Mouse (Mus musculus): ENCODE results near the gene Gm10488. TPM values are rescaled to one million over a fixed set of nuclear protein-coding genes. Genes with fewer than 3 reads are reported as not detected.
"Not testable (repeated sequence)": the region's sequence is repeated elsewhere in the genome, so short reads cannot be mapped to it uniquely, and the experiment has no call there.

Gm10488 gene
- not detected in 2 replicates for polyA plus RNA-seq (2015; fragmentation: Nextera tagmentation; extraction: Ambion mirVana)

DNA sequence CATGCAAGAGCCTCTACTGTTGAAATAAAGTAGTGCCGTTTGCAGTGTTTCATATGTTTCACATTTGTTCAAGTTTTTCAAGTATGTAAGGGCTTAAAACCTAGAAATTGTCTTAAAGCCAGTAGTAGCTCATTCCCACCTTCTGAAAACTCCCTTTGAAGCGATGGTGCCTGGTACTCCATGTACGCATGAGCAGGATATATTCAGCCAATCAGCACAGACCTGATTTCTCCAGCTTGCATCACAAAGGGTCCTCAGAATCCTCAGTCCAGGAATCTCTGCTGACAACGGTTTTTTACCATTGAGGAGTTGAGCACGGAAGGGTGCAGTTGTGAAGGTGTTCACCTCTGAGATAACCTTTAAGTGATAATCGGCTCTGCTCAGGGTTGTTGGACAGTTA is at the start of gene Gm10488:
TSS of gene Gm10488 (plus strand) at position 301 of the 400 bp plus-strand sequence.
- no CpG with 5 or more reads among the region's 6 CpGs for WGBS
- not testable (repeated sequence) for H3K4me1 ChIP-seq; H3K27me3 ChIP-seq (replicated peaks); H3K9ac ChIP-seq (replicated peaks); H3K27ac ChIP-seq (replicated peaks); H3K4me3 ChIP-seq (replicated peaks); H3K4me2 ChIP-seq; H3K9me3 ChIP-seq (replicated peaks); ATAC-seq (ENCODE audit: low FRiP score); H3K36me3 ChIP-seq

Small RNAs within 50 kb of the gene (microRNA-seq; reads per million reads assigned to microRNA genes)
- gene Gm44298, result not detected
